Mouse (Mus musculus) adrenal gland (tissue): ENCODE results near the gene Arhgap24.

ENCODE experiments used
- intact Hi-C: fragments of 180-260 bp; cut with DNase I; formaldehyde crosslinking; loops from one replicate; pipeline ENCODE4 v1.15.1; 2025

Arhgap24 gene

DNA sequence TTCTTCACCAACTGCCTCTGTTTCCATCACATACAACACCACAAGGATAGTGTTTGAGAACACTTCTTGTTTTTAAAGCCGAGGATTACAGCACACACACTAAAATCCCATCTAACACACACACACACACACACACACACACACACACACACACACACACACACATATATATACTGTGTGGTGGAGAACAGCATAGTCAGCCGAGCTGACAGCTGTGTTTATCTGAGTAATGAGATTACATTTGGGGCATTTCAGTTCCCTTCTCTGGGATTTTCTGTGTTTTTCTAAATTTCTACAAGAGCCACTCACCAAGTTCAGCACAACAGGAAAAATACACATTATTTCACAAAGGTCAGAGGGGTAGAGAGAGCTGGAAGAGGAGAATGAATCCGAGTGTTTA lies 96.5 kb downstream of the Arhgap24 start:
- intact Hi-C loops, result no loop called here

DNA sequence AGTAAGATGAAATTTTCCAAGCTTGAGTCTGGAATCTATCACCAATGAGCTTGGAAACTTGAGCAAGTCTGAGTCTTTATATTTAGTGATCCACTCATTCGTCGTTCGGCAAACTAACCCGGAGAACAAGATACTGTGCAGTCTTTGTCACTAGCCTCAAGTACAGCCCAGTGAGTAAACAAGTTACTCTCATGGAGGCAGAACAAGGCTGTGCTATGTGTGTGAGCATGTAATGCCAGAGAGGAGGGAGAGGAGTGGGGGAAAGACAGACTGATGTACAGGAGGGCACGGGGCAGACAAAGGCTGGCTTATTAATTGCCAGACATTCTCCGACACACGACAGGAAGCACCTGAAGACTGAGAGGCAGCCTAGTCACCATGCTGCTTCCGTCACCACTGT lies 97.2 kb downstream of the Arhgap24 start:
- intact Hi-C loops, result no loop called here

DNA sequence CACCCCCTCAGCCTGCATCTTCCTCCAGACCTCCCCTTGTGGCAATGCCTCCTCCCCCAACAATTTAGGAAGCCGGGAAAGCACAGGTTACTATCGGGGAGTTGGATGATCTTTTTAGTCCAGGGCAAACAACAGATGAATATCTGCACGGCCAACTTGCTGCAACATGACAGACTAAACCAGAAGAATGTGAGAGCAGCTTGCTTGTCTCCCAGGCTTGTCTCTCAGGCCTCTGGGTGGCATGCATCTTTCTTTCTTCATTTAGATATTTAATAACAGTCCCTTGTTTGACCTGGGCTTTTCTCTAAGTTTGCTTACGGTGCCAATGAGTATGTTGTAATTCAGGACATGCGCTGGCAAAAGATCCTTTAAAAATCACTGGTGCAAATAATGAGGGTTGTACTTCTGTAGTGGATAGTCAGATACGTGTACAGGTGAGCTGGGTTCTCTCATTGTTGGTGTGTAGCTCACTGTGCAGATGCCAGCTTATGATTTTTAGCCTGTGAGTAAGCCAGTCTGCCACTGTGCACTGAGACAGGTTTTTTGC lies 101.7 kb downstream of the Arhgap24 start:
- intact Hi-C loops, result no loop called here

GRCm38 (mm10) chr5:102591422-102591821 lies 110.2 kb downstream of the Arhgap24 start:
- intact Hi-C loops, result no loop called here

- intact Hi-C loops, result no loop called here
These were observed 111.9 kb downstream of the Arhgap24 start for GRCm38 (mm10) chr5:102593058-102593457.

- intact Hi-C loops, result no loop called here
These were observed 117.9 kb downstream of the Arhgap24 start for GRCm38 (mm10) chr5:102599102-102599501.

GRCm38 (mm10) chr5:102613571-102613970 lies 132.4 kb downstream of the Arhgap24 start:
- intact Hi-C loops, result no loop called here

- intact Hi-C loops, result no loop called here
These were observed 132.9 kb downstream of the Arhgap24 start for GRCm38 (mm10) chr5:102614081-102614480.

DNA sequence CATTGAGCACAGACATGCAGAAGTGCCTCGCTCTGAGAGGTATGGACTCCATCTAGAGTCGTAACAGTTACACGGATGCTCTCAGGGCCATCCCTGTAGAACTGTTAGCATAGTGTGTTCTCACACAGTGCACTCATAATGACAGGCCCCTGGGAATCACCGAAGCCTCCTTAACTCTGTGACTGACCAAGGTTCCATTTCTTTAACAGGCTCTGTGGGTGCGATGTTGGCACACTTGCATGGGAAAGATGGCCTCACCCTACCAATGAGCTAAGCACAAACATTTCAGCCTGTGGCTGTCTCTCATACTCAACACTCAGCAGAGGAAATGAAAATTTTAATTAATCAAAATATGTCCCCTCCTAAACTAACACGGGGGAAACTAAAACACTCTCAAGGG lies 134.1 kb downstream of the Arhgap24 start:
- intact Hi-C loops, result no loop called here

- intact Hi-C loops, result no loop called here
These were observed 139.8 kb downstream of the Arhgap24 start for GRCm38 (mm10) chr5:102621036-102621435.

GRCm38 (mm10) chr5:102623807-102624435 lies 142.7 kb downstream of the Arhgap24 start:
- intact Hi-C loops, result no loop called here

- intact Hi-C loops, result no loop called here
These were observed 145.5 kb downstream of the Arhgap24 start for GRCm38 (mm10) chr5:102626671-102627070.

GRCm38 (mm10) chr5:102629362-102629771 lies 148.2 kb downstream of the Arhgap24 start:
- intact Hi-C loops, result no loop called here

DNA sequence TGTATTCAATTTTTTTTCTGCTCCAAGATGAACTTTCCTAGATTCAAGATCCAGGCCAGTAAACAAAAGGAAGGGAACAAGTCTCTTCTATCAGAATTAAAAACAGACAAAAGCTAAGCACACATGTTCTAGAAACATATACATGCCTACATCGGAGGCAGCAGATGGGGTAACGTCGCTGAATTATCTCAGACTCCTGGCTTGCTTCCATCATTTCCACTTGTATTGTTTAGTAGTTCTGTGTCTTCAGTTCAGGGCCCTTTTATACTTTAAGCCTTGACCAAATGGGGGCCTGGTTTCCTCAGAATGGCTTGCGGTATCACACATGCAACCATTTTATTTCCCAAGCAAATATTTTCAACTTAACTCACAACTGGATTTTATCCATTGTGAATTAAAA lies 154.4 kb downstream of the Arhgap24 start:
- intact Hi-C loops, result no loop called here

DNA sequence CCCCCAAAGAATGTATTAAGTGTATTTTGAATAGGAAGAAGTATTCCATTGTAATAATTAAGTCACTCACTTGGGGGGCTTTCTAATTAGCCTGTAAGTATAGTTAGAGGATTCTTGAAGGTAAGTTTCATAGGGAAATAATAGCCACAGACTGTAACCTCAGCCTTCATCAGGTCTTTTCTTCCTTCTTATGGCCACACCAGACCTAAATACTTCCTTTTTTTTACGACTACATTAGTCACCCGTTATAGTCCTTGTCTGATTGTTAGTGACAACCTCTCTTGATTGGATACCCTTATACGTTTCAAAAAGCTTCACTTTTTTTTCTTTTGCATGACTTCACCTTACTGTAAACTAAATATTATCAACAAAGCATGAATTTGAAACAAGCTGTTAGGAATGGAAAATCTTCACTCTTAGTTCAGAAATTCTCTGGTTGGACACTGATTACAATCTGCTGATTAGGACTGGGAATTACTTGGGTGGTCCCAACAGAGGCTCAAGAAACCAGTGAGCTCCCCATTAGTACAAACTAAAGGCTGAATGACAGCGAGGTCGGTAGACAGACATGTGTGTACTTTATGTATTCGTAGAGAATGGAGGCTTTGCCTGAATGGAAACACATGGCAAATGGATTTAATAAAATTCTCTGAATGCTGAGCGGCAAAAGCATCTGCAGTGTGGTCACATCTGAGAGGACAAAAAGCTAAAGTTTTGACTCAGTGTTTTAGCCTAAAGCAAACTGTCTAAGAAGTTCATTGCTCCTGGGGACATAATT lies 158.8 kb downstream of the Arhgap24 start:
- intact Hi-C loops, result no loop called here

GRCm38 (mm10) chr5:102643364-102643763 lies 162.2 kb downstream of the Arhgap24 start:
- intact Hi-C loops, result no loop called here

DNA sequence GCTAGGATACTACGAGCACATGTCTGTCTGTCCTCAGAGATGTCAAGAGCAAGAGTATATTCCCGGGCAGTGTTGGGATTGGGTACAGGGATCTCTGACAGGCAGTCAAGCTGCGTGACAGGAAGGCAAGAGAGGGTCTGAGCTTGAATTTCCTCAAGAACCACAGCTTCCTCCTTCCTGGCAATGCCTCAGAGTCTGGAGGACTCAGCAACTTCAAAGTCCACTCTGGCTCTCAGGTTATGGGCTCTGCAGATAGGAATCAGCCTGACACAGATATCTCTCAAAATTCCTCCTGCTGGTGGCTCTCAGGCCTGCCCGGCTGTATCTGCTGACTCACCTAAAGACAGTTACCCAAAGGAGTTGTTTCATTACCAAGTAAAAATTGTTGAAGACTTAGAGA lies 162.6 kb downstream of the Arhgap24 start:
- intact Hi-C loops, result no loop called here

- intact Hi-C loops, result no loop called here
These were observed 177.9 kb downstream of the Arhgap24 start for GRCm38 (mm10) chr5:102659061-102659460.

DNA sequence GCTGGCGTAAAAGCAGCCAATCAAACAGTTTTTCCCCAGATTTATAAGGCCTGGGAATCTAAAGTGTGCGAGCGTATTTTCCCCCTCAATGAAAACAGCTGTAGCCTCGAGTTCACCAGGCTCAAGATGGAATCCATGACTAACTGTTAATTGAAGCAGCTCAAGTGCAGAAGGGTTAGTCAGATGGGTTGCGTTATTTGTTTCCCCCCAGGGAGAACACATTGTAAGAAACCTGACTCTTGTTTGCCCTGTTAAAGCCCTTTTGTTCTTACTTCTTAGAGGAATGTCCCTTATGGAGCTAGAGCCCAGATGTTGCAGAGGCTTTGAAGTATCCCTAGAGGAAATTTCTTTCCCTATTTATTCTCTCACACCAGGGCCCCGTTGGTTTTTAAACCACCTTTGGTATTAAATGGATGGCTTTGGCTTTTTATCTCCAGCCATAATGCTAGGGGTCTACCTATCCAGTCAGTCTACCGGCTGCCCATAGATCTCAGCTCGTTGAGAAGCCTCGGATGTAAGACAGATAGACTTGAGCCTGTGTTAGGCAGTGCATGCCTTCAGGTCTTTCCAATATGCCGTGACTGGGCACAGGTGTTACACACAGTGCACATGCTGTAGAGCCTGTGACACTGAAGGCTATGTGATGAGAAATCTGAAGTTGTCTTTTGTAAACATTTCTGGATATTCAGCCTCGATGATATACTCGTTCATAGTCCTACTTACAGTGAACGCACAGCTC lies 184.0 kb downstream of the Arhgap24 start:
- intact Hi-C loops, result no loop called here

- intact Hi-C loops, result no loop called here
These were observed 185.7 kb downstream of the Arhgap24 start for GRCm38 (mm10) chr5:102666886-102667285.

DNA sequence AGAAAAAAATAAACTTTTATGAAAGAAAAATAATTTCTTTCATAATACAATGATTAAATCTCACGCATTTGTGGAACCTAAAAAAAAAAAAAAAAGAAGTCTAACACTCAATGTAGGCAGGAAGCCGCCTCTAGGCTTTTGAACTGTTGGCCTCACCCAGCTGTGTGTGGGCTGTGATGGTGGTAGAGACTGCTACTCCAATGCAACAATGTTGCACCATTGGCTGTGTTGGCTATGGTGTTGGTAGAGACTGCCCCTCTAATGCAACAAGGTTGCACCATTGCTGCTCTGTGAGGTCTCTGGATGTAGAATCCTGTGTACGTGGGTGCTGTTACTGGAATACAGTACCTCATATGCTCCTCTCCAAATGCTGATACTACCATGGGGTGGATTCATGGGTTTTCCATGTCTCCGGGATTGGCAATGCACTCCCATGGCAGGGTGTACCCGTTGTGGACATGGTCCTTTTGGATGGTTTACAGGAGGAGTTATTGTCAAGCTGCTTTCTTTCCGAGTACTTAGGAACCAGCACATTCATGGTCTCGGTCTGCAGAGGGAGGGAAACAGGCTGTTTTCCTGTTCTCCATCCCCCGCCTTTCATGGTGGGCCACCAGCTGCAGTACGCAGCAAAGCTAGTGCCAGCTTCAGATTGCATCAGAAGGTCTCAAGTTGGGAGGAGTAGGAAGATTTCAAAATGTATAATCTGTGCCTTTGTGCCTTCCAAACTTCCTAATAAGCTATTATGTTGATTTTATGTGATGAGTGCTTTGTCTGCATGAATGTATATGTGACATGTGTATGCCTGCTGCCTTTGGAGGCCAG lies 186.8 kb downstream of the Arhgap24 start:
- intact Hi-C loops, result no loop called here
